Mouse (Mus musculus) lung, postnatal 0 days (tissue): ENCODE results near the gene E2f3.

ENCODE experiments used
- CTCF ChIP-seq: IDR thresholded peaks from 2 replicates; pipeline ENCODE4 v1.5.1; 2016; ENCODE audit warnings: antibody characterized with exemption, mild to moderate bottlenecking
- EP300 ChIP-seq: IDR thresholded peaks from 2 replicates; pipeline ENCODE4 v1.6.1; 2016; ENCODE audit warnings: antibody characterized with exemption, mild to moderate bottlenecking, control low read depth

DNA sequence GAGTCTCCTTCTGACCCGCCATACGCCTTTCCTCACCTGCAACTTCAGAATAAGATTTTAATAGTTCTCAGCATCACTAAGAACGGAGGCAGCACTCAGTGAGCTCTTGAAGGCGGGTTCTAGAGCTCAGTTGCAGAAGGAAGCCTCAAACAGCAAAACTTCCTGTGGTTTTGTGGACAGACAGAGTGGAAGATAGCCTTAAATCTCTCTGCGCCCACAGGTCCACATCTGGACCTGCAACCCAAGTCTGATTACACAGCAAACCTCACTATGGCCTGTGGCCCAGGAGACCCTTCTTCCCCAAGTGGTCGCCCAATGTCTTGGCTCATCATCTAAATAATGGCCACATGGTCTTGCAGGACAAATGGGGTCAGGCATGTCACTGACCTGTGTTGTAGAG is 21.8 kb downstream of the E2f3 start:
- TF ChIP-seq CTCF (no peak), EP300 (no peak)
